Mouse (Mus musculus) spleen, adult 2 months (tissue): ENCODE data around the gene Lpar3.

Experiments used
- CTCF ChIP-seq: fragments of 200-500 bp; IDR thresholded peaks from 2 replicates; pipeline ENCODE4 v1.5.1; 2011; ENCODE audit warnings: mild to moderate bottlenecking, inconsistent platforms; ENCODE audit not compliant: insufficient read depth, insufficient read length, insufficient replicate concordance; ENCODE audit errors: extremely low read depth
- POLR2A ChIP-seq: fragments of 200-500 bp; IDR thresholded peaks from 2 replicates; pipeline ENCODE4 v1.6.1; 2011; ENCODE audit warnings: low read depth, low read length, inconsistent platforms

DNA sequence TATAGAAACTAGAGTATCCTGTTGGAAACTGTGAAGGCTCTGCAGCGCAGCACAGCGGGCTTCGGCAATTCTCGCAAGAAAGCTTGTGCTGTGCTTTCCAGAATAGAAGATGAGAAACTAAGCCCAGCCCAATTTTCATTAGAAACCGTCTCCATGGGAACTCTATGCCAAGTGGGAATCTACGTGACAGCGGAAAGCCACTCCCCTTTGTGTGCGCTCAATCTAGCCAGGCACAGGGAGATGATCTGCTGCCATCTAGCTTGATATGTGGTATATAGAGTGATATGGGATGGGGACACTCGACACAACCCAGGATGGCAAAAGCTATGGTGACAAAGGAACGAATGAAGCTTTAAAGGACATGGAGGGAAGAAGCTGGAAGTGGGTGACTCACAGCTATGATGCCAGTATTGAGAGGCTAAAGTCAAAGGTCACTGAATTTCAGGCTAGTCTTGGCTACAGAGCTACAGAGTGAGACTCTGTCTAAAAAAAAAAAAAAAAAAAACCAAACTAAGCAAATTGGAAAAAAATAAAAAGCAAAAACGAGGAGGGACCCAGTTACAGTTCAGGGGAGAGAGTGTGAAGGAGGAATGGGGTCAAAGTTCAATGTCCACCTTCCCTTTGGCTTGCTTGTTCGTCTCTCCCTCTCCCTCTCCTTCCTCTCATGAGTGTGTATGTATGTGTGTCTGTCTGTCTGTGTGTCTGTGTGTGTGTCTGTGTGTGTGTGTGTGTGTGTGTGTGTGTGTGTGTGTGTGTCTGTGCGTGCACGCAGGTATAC lies 47.5 kb downstream of the Lpar3 start:
- TF ChIP-seq POLR2A (no peak), CTCF (no peak)
